Mouse (Mus musculus) hindbrain, embryonic 13.5 days (tissue): ENCODE data around the gene Cfb. TPM values are rescaled to one million over a fixed set of nuclear protein-coding genes. Genes with fewer than 3 reads are reported as not detected.
"Not testable (repeated sequence)": the region's sequence is repeated elsewhere in the genome, so short reads cannot be mapped to it uniquely, and the experiment has no call there.

Experiments
- ATAC-seq: fragments of 200-750 bp; cut with Nextera tagmentation; 2 replicates; pipeline ENCODE4 v1.8.0; 2017; ENCODE audit warnings: moderate TSS enrichment; ENCODE audit not compliant: low FRiP score
- H3K27ac ChIP-seq: fragments of 300-500 bp; sonication (generic); 2 replicates; pipeline ENCODE4 v1.5.1; 2015; ENCODE audit warnings: inconsistent platforms, mild to moderate bottlenecking, moderate library complexity
- H3K27me3 ChIP-seq: fragments of 300-500 bp; sonication (generic); 2 replicates; pipeline ENCODE4 v1.6.1; 2015; ENCODE audit warnings: mild to moderate bottlenecking, inconsistent platforms
- H3K36me3 ChIP-seq: fragments of 300-500 bp; sonication (generic); 2 replicates; pipeline ENCODE4 v1.6.1; 2015; ENCODE audit warnings: mild to moderate bottlenecking, inconsistent platforms
- H3K4me1 ChIP-seq: fragments of 300-500 bp; sonication (generic); replicated peaks from 2 replicates; pipeline ENCODE4 v1.6.1; 2015; ENCODE audit warnings: inconsistent platforms
- H3K4me2 ChIP-seq: fragments of 300-500 bp; sonication (generic); 2 replicates; pipeline ENCODE4 v1.6.1; 2015; ENCODE audit warnings: inconsistent platforms, mild to moderate bottlenecking, moderate library complexity
- H3K4me3 ChIP-seq: fragments of 300-500 bp; sonication (generic); 2 replicates; pipeline ENCODE4 v1.5.1; 2015; ENCODE audit warnings: mild to moderate bottlenecking, inconsistent platforms
- H3K9ac ChIP-seq: fragments of 300-500 bp; sonication (generic); 2 replicates; pipeline ENCODE4 v1.6.1; 2015; ENCODE audit warnings: mild to moderate bottlenecking, inconsistent platforms
- H3K9me3 ChIP-seq: fragments of 300-500 bp; sonication (generic); 2 replicates; pipeline ENCODE4 v1.6.1; 2016; ENCODE audit warnings: inconsistent platforms
- WGBS: fragments of 180-500 bp; shearing (Covaris S2); methylation state at CpG from one replicate; pipeline ENCODE4 v1.1.7; 2015; 5-methylcytosine and 5-hydroxymethylcytosine counted together
- microRNA-seq: library from miRNA; unstranded; fragments of <30 nt; microRNA quantifications from one replicate; pipeline ENCODE4, GENCODE M21; 2016
- polyA plus RNA-seq: library from polyadenylated mRNA; unstranded; fragments of >200 nt; fragmentation: Nextera tagmentation; extraction: Ambion mirVana; gene quantifications from 2 replicates; pipeline ENCODE4 v1.2.1, GENCODE M21; 2015

Gene Cfb
- polyA plus RNA-seq, 1 experiment from 2014 or later = 1.9 TPM

DNA sequence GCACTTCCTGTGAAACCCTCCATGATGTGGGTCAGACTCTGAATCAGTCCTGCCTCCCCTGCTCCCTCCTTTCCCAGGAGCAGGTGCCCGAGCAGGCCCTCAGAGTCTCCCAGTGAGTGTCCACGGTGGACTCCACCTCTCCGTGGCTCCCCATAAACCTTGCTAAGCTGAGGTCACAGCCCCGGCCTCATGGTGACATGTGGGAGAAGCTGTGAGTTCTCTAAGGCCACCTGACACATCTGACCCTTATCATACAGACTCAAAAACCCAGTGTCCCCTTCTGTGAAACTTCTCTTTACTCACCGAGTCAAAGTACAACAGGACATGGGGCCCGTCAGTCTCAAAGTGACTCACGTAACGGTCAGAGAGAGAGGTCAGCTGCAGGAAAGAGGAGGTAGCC is 51.5 kb downstream of the Cfb start:
- H3K4me1 ChIP-seq, H3K27me3 ChIP-seq, H3K4me3 ChIP-seq, H3K4me2 ChIP-seq, H3K9ac ChIP-seq, H3K36me3 ChIP-seq, H3K27ac ChIP-seq, ATAC-seq, H3K9me3 ChIP-seq: not testable (repeated sequence)
- WGBS = 84% methylated on average over 8 of the region's 8 CpGs

DNA sequence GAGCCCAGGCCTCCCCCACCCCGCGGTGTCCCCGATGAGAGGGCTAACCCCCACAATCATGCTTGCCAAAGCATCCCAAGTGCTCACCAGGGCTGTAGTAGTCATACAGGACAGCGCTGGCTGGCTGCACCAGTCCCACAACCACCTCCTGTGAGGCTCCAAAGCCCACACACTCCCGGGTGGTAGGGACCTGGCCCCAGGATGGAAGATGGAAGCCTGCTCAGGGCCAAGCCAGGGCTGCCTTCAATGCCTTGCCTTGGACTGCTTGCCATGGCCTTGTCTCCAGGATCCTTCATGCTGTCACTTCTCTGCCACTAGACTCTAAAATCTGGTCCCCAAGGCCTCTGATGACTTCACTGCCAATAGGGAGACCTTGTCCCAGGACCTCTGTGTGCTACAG is 51.9 kb downstream of the Cfb start:
- H3K4me3 ChIP-seq, H3K9me3 ChIP-seq, H3K36me3 ChIP-seq, H3K4me2 ChIP-seq, H3K27ac ChIP-seq, H3K9ac ChIP-seq, H3K4me1 ChIP-seq, H3K27me3 ChIP-seq, ATAC-seq: not testable (repeated sequence)
- 91% methylated on average over 5 of the region's 5 CpGs for WGBS

DNA sequence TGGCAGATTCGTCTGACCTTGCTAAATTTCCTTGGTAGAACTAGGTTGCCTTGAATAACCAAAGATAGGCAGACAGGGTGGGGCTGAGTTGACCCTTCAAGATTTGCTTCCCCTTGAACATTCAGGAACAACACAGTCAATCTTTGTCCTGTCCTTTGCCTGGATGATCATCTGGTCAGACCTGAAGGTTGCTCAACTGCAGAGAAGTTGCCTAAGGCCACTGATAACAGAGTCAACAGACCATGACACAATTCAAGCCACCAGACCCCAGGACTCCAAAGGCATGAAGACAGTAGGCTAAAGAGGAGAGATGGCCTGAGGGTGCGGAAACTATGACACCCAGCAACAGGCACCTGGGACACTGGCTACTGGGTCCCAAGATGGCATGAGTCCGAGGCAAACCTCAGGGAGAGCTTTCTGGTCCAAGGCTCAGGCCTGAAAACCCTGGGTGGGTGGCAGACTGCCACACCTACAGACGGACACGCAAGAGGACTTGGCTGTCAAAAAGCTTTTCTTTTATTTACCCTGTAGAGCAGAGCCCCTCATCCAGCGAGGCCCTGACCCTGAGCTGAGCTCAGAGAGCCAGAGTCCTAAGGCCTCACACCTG is 53.6 kb downstream of the Cfb start:
- Histone ChIP-seq H3K4me3 (no peak overlapping the region), H3K27me3 (no peaks in the 10 kb centered on the region), H3K9me3 (peaks cover 7% of the 10 kb centered on the region; the same call in 1 of the 2 replicates), H3K9ac (no peak overlapping the region), H3K4me2 (no peak overlapping the region), H3K4me1 (no peaks in the 10 kb centered on the region), H3K27ac (no peak overlapping the region), H3K36me3 (no peaks in the 10 kb centered on the region)
- ATAC-seq = no peak
- 88% methylated on average over 6 of the region's 6 CpGs for WGBS

DNA sequence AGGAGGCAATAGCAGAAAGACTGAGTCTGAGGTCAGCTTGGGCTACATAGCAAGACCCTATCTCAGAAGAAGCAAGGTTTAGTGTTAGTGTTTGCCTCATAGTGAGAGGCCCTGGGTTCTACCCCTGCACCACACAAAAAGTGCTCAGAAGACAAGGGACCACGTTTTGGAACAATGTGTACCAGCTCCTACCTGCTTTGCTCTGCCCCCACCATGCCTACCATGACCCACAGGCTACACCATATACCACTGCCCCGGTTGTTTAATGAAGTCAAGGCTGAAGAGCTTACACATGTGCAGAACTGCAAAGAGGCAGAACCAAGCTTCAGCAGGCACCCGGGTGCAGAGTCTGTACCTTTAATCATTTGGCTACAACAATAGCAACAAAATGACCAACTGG is 55.1 kb downstream of the Cfb start:
- Histone ChIP-seq H3K4me3 (no peak overlapping the region), H3K27ac (no peak overlapping the region), H3K36me3 (no peaks in the 10 kb centered on the region), H3K27me3 (no peaks in the 10 kb centered on the region), H3K4me1 (no peaks in the 10 kb centered on the region), H3K9me3 (peaks cover 7% of the 10 kb centered on the region; the same call in 1 of the 2 replicates), H3K9ac (no peak overlapping the region), H3K4me2 (no peak overlapping the region)
- no peak for ATAC-seq
- WGBS = 70% methylated on average over 3 of the region's 3 CpGs

Small RNA genes within 50 kb of the gene (microRNA-seq; reads per million reads assigned to microRNA genes)
- gene Mir6970 = not detected
- 3.3 reads per million, percentile 8 among the genes with 10 or more reads in this experiment for gene Mir6971
- not detected for gene Mir6972

Other genes starting within 250 kb of the Cfb start
- 11.7 and 12.9 TPM in 2 replicates for gene Egfl8, start 246.5 kb downstream of the Cfb start, polyA plus RNA-seq
- 21.7 and 22.7 TPM in 2 replicates for gene Ppt2, start 234.0 kb downstream of the Cfb start, polyA plus RNA-seq
- 5.5 and 5.6 TPM in 2 replicates for gene Prrt1, start 233.0 kb downstream of the Cfb start, polyA plus RNA-seq
- 16.9 and 17.6 TPM in 2 replicates for gene Fkbpl, start 217.8 kb downstream of the Cfb start, polyA plus RNA-seq
- gene Atf6b, start 215.4 kb downstream of the Cfb start, polyA plus RNA-seq = 117 and 122 TPM in 2 replicates
- gene Tnxb, start 192.0 kb downstream of the Cfb start, polyA plus RNA-seq = 0.09 TPM in 2 replicates
- gene C4b, start 118.6 kb downstream of the Cfb start, polyA plus RNA-seq = 0.09 TPM in 1 of 2 replicates, not detected in the other
- gene Cyp21a1, start 58.0 kb downstream of the Cfb start, polyA plus RNA-seq = not detected in 2 replicates
- 36.5 and 40.5 TPM in 2 replicates for gene Stk19, start 25.6 kb downstream of the Cfb start, polyA plus RNA-seq
- 68.9 and 69.6 TPM in 2 replicates for gene Dxo, start 25.5 kb downstream of the Cfb start, polyA plus RNA-seq
- 54.1 and 60.4 TPM in 2 replicates for gene Skiv2l, start 12.3 kb downstream of the Cfb start, polyA plus RNA-seq
- gene Nelfe, start 12.1 kb downstream of the Cfb start, polyA plus RNA-seq = 82.7 and 88.9 TPM in 2 replicates
- 13.5 and 13.9 TPM in 2 replicates for gene Zbtb12, start 17.0 kb upstream of the Cfb start, polyA plus RNA-seq
- 0.10 TPM in 1 of 2 replicates, not detected in the other for gene Gm20547, start 19.5 kb upstream of the Cfb start, polyA plus RNA-seq
- 1.4 and 2.3 TPM in 2 replicates for gene C2, start 35.7 kb upstream of the Cfb start, polyA plus RNA-seq
- gene Ehmt2, start 36.0 kb upstream of the Cfb start, polyA plus RNA-seq = 90.1 and 98.0 TPM in 2 replicates
- gene Slc44a4, start 51.9 kb upstream of the Cfb start, polyA plus RNA-seq = 0.17 TPM in 1 of 2 replicates, not detected in the other
- 30.6 and 31.5 TPM in 2 replicates for gene Neu1, start 68.7 kb upstream of the Cfb start, polyA plus RNA-seq
- 0.26 and 0.32 TPM in 2 replicates for gene Hspa1b, start 96.7 kb upstream of the Cfb start, polyA plus RNA-seq
- not detected in 2 replicates for gene Gm20481, start 107.4 kb upstream of the Cfb start, polyA plus RNA-seq
- 4.0 and 4.6 TPM in 2 replicates for gene Hspa1a, start 109.6 kb upstream of the Cfb start, polyA plus RNA-seq
- gene Hspa1l, start 110.2 kb upstream of the Cfb start, polyA plus RNA-seq = 0.85 and 1.1 TPM in 2 replicates
- 112 and 117 TPM in 2 replicates for gene Lsm2, start 119.3 kb upstream of the Cfb start, polyA plus RNA-seq
- 57.3 TPM in 2 replicates for gene Vars, start 138.5 kb upstream of the Cfb start, polyA plus RNA-seq
- 0.16 and 0.18 TPM in 2 replicates for gene Vwa7, start 154.1 kb upstream of the Cfb start, polyA plus RNA-seq
- 2.5 and 2.9 TPM in 2 replicates for gene Sapcd1, start 165.5 kb upstream of the Cfb start, polyA plus RNA-seq
- 2.7 and 3.5 TPM in 2 replicates for gene Msh5, start 184.2 kb upstream of the Cfb start, polyA plus RNA-seq
- gene Clic1, start 187.4 kb upstream of the Cfb start, polyA plus RNA-seq = 100 and 102 TPM in 2 replicates
- 420 and 426 TPM in 2 replicates for gene Ddah2, start 196.5 kb upstream of the Cfb start, polyA plus RNA-seq
- not detected in 2 replicates for gene Ly6g6c, start 202.9 kb upstream of the Cfb start, polyA plus RNA-seq
- 0.25 and 0.31 TPM in 2 replicates for gene Mpig6b, start 203.7 kb upstream of the Cfb start, polyA plus RNA-seq
- gene Ly6g6e, start 214.4 kb upstream of the Cfb start, polyA plus RNA-seq = 0.45 TPM in 1 of 2 replicates, not detected in the other
- gene Ly6g6d, start 215.5 kb upstream of the Cfb start, polyA plus RNA-seq = 0.61 and 1.1 TPM in 2 replicates
- 0.19 and 0.28 TPM in 2 replicates for gene Ly6g6f, start 223.1 kb upstream of the Cfb start, polyA plus RNA-seq
- 86.9 and 93.8 TPM in 2 replicates for gene Abhd16a, start 226.7 kb upstream of the Cfb start, polyA plus RNA-seq
- 0.36 TPM in 1 of 2 replicates, not detected in the other for gene Ly6g5c, start 245.8 kb upstream of the Cfb start, polyA plus RNA-seq